Mouse (Mus musculus) lung, embryonic 14.5 days (tissue): ENCODE measurements around the gene Prr23a2. TPM values are rescaled to one million over a fixed set of nuclear protein-coding genes. Genes with fewer than 3 reads are reported as not detected.

Source experiments
- ATAC-seq: fragments of 200-750 bp; cut with Nextera tagmentation; 2 replicates; pipeline ENCODE4 v1.8.0; 2017; ENCODE audit warnings: mild to moderate bottlenecking, moderate TSS enrichment, moderate library complexity; ENCODE audit not compliant: insufficient read depth
- DNase-seq: peaks from one replicate; pipeline ENCODE4 v3.0.0-alpha.2; 2015
- H3K27ac ChIP-seq: fragments of 300-500 bp; sonication (generic); 2 replicates; pipeline ENCODE4 v1.5.1; 2014; ENCODE audit warnings: low read depth, mild to moderate bottlenecking, moderate library complexity
- H3K27me3 ChIP-seq: fragments of 300-500 bp; sonication (generic); 2 replicates; pipeline ENCODE4 v1.6.1; 2014; ENCODE audit warnings: low read length, control low read depth; ENCODE audit not compliant: insufficient read depth
- H3K36me3 ChIP-seq: fragments of 300-500 bp; sonication (generic); 2 replicates; pipeline ENCODE4 v1.6.1; 2014; ENCODE audit warnings: control low read depth; ENCODE audit not compliant: insufficient read depth
- H3K4me1 ChIP-seq: fragments of 300-500 bp; sonication (generic); 2 replicates; pipeline ENCODE4 v1.6.1; 2014; ENCODE audit warnings: antibody characterized with exemption, control low read depth; ENCODE audit not compliant: insufficient read depth
- H3K4me2 ChIP-seq: fragments of 300-500 bp; sonication (generic); 2 replicates; pipeline ENCODE4 v1.6.1; 2014; ENCODE audit warnings: mild to moderate bottlenecking
- H3K4me3 ChIP-seq: fragments of 300-500 bp; sonication (generic); 2 replicates; pipeline ENCODE4 v1.5.1; 2014; ENCODE audit warnings: low read depth, low read length
- H3K9ac ChIP-seq: fragments of 300-500 bp; sonication (generic); 2 replicates; pipeline ENCODE4 v1.6.1; 2014
- H3K9me3 ChIP-seq: fragments of 300-500 bp; sonication (generic); 2 replicates; pipeline ENCODE4 v1.6.1; 2016; ENCODE audit warnings: low read depth, low read length, control low read depth
- CTCF ChIP-seq: IDR thresholded peaks from 2 replicates; pipeline ENCODE4 v1.5.1; 2016; ENCODE audit warnings: antibody characterized with exemption, low read depth
- WGBS: fragments of 180-500 bp; shearing (Covaris S2); extraction: QIAGEN DNeasy Blood & Tissue Kit; methylation state at CpG from one replicate; pipeline ENCODE4 v1.1.7; 2014; 5-methylcytosine and 5-hydroxymethylcytosine counted together
- polyA plus RNA-seq: library from polyadenylated mRNA; unstranded; fragments of >200 nt; fragmentation: Nextera tagmentation; extraction: Ambion mirVana; gene quantifications from 2 replicates; pipeline ENCODE4 v1.2.1, GENCODE M21; 2014

The Prr23a2 gene
- polyA plus RNA-seq, 1 experiment from 2014 or later, result not detected

DNA sequence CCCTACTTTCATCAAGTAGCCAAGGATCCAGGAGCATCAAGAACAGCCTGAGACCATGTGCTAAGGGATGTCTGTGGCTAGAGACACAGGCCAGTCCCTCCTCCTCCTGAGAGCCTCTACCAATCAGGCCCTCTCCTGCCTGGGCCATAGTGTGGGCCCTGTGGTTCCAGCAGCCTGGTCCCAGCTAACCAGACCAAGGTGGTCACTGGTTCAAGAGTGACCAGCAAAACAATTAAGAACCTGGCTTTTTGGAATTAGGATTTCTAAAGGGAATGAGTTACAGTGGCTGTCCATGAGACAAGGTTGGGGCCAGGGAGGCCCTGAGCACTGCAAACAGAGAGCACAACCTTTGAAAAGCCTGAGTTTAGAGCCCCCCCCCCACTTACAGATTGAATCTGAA is 35.2 kb upstream of the Prr23a2 start:
- Histone ChIP-seq H3K4me2 (no peak overlapping the region), H3K9me3 (no peaks in the 10 kb centered on the region), H3K4me1 (no peaks in the 10 kb centered on the region), H3K27me3 (no peaks in the 10 kb centered on the region), H3K36me3 (no peaks in the 10 kb centered on the region), H3K9ac (no peak overlapping the region), H3K27ac (no peak overlapping the region), H3K4me3 (no peak overlapping the region)
- no peak for TF ChIP-seq CTCF
- DNase-seq (no peak), ATAC-seq (no peak)

- 85% methylated on average over 7 of the region's 7 CpGs for WGBS
- ATAC-seq, result no peak
Measured at GRCm38 (mm10) chr9:98823805-98824204, 32.5 kb upstream of the Prr23a2 start.

DNA sequence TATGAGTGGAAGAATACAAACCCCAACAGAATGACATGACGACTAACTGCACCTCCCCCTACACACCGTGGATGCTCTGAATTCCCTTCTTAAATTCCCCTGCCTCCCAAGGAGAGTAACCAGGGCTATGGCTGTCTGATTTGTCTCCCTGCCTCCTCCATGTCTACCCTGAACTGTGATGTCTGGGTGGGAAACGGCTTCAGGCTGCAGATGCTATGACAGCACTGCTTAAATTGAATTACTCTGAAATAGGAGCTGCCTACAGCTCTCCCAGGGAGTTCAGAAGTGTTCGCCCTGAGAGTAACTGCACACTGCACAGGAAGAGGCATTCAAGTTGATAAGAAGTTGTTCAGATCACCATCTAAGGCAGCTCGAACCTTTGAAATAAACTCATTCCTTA is 26.8 kb upstream of the Prr23a2 start:
- H3K36me3 ChIP-seq, result no peaks in the 10 kb centered on the region
- 44% methylated on average over 5 of the region's 5 CpGs for WGBS
- no peak overlapping the region for H3K9ac ChIP-seq
- H3K4me2 ChIP-seq, result no peak overlapping the region
- H3K9me3 ChIP-seq, result no peaks in the 10 kb centered on the region
- H3K27ac ChIP-seq, result no peak overlapping the region
- no peak for TF ChIP-seq CTCF
- no peaks in the 10 kb centered on the region for H3K27me3 ChIP-seq
- no peak for DNase-seq
- no peak for ATAC-seq
- H3K4me3 ChIP-seq, result no peak overlapping the region
- no peaks in the 10 kb centered on the region for H3K4me1 ChIP-seq

More at GRCm38 (mm10) chr9:98823805-98824204, 32.5 kb upstream of the Prr23a2 start:
- no peak for TF ChIP-seq CTCF
- no peak overlapping the region for H3K27ac ChIP-seq
- H3K4me1 ChIP-seq, result no peaks in the 10 kb centered on the region
- no peaks in the 10 kb centered on the region for H3K36me3 ChIP-seq
- H3K4me2 ChIP-seq, result no peak overlapping the region
- DNase-seq, result no peak
- H3K4me3 ChIP-seq, result no peak overlapping the region
- H3K27me3 ChIP-seq, result no peaks in the 10 kb centered on the region
- no peak overlapping the region for H3K9ac ChIP-seq
- H3K9me3 ChIP-seq, result no peaks in the 10 kb centered on the region

GRCm38 (mm10) chr9:98837537-98838074 is 18.7 kb upstream of the Prr23a2 start:
- ATAC-seq, result no peak
- Histone ChIP-seq H3K27ac (no peak overlapping the region), H3K4me3 (no peak overlapping the region), H3K4me1 (no peaks in the 10 kb centered on the region), H3K9me3 (no peaks in the 10 kb centered on the region), H3K9ac (no peak overlapping the region), H3K4me2 (no peak overlapping the region), H3K27me3 (no peaks in the 10 kb centered on the region), H3K36me3 (no peaks in the 10 kb centered on the region)
- DNase-seq, result no peak
- TF ChIP-seq CTCF, result no peak
- WGBS, result 56% methylated on average over 7 of the region's 7 CpGs

GRCm38 (mm10) chr9:98842117-98842516 is 14.2 kb upstream of the Prr23a2 start, which contains the start of gene Prr23a1:
Gene Prr23a1, plus strand, starts transcription at chr9:98842503.
- WGBS, result 48% methylated on average over 22 of the region's 22 CpGs
- ATAC-seq, result no peak
- no peaks in the 10 kb centered on the region for H3K36me3 ChIP-seq
- no peaks in the 10 kb centered on the region for H3K27me3 ChIP-seq
- no peak for DNase-seq
- TF ChIP-seq CTCF, result no peak
- peak within 1 kb of the TSS; percentile 31; the same call in 1 of the 2 replicates for H3K4me2 ChIP-seq
- H3K9me3 ChIP-seq, result no peaks in the 10 kb centered on the region
- H3K27ac ChIP-seq, result no peak within 1 kb of the TSS
- H3K4me1 ChIP-seq, result no peaks in the 10 kb centered on the region
- no peak within 1 kb of the TSS for H3K9ac ChIP-seq
- H3K4me3 ChIP-seq, result no peak within 1 kb of the TSS

DNA sequence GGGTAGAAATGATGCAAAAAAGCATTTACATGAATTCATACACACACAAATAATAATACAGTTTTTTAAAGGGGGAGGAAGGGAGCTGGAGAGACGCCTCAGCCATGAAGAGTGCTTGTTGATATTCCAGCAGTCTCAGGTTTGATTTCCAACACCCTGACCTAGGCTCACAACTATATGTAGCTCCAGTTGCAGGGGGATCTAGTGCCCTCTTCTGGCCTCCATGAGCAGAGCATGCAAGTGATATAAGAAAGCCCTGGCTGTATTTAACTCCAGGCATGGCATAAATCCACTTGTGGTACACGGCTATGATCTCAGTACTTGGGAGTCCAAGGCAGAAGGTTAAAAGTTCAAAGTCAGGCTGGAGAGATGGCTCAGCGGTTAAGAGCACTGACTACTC is 7.2 kb downstream of the Prr23a2 start:
- WGBS, result 69% methylated on average over 3 of the region's 3 CpGs
- no peak for ATAC-seq
- Histone ChIP-seq H3K4me2 (no peak overlapping the region), H3K27ac (no peak overlapping the region), H3K36me3 (no peaks in the 10 kb centered on the region), H3K4me1 (no peaks in the 10 kb centered on the region), H3K4me3 (no peak overlapping the region), H3K9me3 (no peaks in the 10 kb centered on the region), H3K27me3 (no peaks in the 10 kb centered on the region), H3K9ac (no peak overlapping the region)
- peak; percentile 33 for DNase-seq
- peak; percentile 38 for TF ChIP-seq CTCF

- Histone ChIP-seq H3K27me3 (no peaks in the 10 kb centered on the region), H3K9me3 (no peaks in the 10 kb centered on the region), H3K4me1 (no peaks in the 10 kb centered on the region), H3K4me3 (no peak within 1 kb of the TSS), H3K9ac (no peak within 1 kb of the TSS), H3K36me3 (no peaks in the 10 kb centered on the region), H3K27ac (no peak within 1 kb of the TSS), H3K4me2 (no peak within 1 kb of the TSS)
- WGBS, result 44% methylated on average over 22 of the region's 22 CpGs
- no peak for ATAC-seq
- TF ChIP-seq CTCF, result no peak
- DNase-seq, result no peak
Measured at GRCm38 (mm10) chr9:98864571-98864970, 8.3 kb downstream of the Prr23a2 start, which contains the start of gene Prr23a3. Gene Prr23a3, plus strand, starts transcription at chr9:98864767.
